Mouse (Mus musculus) E14TG2a.4 (cell line): ENCODE measurements at regions not wholly inside any gene's neighbourhood (a gene's known extent, or its start where the extent isn't known, plus 50 kb on each side); places are given as distances from the start of the nearest gene placed in this dataset.
A peak's percentile ranks its signal among the peaks of the same experiment; 100 is the strongest.

Experiments used
- H3K27me3 ChIP-seq: 2 replicates; pipeline ENCODE4 v1.6.1; 2014; ENCODE audit warnings: low read length, control low read depth; ENCODE audit not compliant: insufficient read depth
- H3K36me3 ChIP-seq: 2 replicates; pipeline ENCODE4 v1.6.1; 2014; ENCODE audit warnings: low read length, control low read depth; ENCODE audit not compliant: insufficient read depth
- H3K4me1 ChIP-seq: replicated peaks from 2 replicates; pipeline ENCODE4 v1.6.1; 2014; ENCODE audit warnings: low read depth, low read length, control low read depth
- H3K4me3 ChIP-seq: replicated peaks from 2 replicates; pipeline ENCODE4 v1.5.1; 2014; ENCODE audit warnings: mild to moderate bottlenecking, low read length
- H3K9me3 ChIP-seq: 2 replicates; pipeline ENCODE4 v1.6.1; 2014; ENCODE audit warnings: low read length, control low read depth
- CTCF ChIP-seq: conservative IDR thresholded peaks from 2 replicates; pipeline ENCODE4 v1.5.1; 2014; ENCODE audit warnings: low read length
- NANOG ChIP-seq: IDR thresholded peaks from 2 replicates; pipeline ENCODE4 v1.6.1; 2014; ENCODE audit warnings: borderline replicate concordance, low read length, mixed read lengths
- POU5F1 ChIP-seq: IDR thresholded peaks from 2 replicates; pipeline ENCODE4 v1.6.1; 2014; ENCODE audit warnings: low read length, borderline replicate concordance

DNA sequence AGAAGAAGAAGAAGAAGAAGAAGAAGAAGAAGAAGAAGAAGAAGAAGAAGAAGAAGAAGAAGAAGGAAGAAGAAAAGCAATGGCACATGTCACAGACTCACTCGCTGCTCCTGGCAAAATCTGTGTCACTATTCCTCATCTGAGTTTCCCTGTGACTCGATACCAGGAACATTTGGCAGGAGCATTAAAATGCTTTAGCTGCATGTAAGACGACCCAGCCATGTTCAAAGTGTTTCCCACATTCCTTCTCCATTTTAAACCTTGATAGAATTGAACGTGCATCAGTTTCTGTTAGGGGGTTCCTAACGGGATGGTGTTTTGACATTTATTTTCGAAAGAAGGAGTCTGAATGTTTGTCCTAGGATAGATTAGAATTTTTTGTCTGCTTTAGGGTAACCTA, 51.2 kb upstream of the Pja2 start:
- no peak for TF ChIP-seq CTCF
- no peak for TF ChIP-seq POU5F1
- no peak for TF ChIP-seq NANOG
- H3K4me3 ChIP-seq, result no peak overlapping the region
- H3K9me3 ChIP-seq, result peaks cover under 1% of the 10 kb centered on the region; the same call in 1 of the 2 replicates
- no peaks in the 10 kb centered on the region for H3K4me1 ChIP-seq
- no peaks in the 10 kb centered on the region for H3K36me3 ChIP-seq
- no peaks in the 10 kb centered on the region for H3K27me3 ChIP-seq

DNA sequence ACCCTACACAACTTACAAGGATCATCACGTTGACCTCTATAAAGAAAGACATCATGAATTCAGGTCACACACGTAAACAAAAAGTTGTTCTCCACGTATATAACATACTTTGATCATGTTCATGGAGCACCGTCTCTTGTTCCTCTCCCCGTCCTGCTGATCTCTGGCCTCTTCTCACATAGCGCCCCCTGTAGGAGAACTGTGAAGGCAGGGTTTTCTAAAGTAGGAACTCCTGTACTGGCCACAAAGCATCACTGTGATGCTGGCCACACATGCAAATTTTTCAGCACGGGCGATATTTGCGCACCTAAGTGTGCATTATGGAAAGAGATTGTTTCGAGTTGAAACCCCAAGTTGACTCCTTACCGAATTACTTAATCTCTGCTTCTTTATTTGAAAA, 51.9 kb upstream of the Pja2 start:
- Histone ChIP-seq H3K9me3 (peaks cover 4% of the 10 kb centered on the region; the same call in 1 of the 2 replicates), H3K27me3 (no peaks in the 10 kb centered on the region), H3K4me1 (no peaks in the 10 kb centered on the region), H3K4me3 (no peak overlapping the region), H3K36me3 (no peaks in the 10 kb centered on the region)
- no peak for TF ChIP-seq POU5F1
- no peak for TF ChIP-seq NANOG
- peak; percentile 15 for TF ChIP-seq CTCF

DNA sequence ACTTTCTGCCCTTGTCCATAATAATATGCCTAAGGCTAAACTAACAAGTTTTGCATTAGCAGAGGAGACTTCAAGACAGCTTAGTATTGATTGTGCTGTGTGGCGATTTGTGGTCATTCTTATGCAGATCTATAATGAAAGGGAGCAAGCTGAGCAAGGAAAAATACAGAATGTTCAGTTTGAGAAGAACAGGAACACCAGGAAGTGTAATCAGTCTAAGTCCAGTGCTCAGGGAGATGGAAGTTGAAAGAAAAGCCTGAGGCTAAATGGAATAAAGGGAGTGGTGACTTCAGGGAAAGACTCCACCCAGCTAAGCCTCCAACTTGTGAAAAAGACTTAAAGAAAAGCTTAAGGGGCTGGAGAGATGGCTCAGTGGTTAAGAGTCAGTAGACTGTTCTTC, 58.6 kb upstream of the Pja2 start:
- Histone ChIP-seq H3K9me3 (peaks cover 22% of the 10 kb centered on the region), H3K4me3 (no peak overlapping the region), H3K27me3 (no peaks in the 10 kb centered on the region), H3K4me1 (no peaks in the 10 kb centered on the region), H3K36me3 (no peaks in the 10 kb centered on the region)
- TF ChIP-seq NANOG (peak; percentile 70; the same call in 1 of the 2 replicates), POU5F1 (no peak; the same call in 1 of the 2 replicates)

DNA sequence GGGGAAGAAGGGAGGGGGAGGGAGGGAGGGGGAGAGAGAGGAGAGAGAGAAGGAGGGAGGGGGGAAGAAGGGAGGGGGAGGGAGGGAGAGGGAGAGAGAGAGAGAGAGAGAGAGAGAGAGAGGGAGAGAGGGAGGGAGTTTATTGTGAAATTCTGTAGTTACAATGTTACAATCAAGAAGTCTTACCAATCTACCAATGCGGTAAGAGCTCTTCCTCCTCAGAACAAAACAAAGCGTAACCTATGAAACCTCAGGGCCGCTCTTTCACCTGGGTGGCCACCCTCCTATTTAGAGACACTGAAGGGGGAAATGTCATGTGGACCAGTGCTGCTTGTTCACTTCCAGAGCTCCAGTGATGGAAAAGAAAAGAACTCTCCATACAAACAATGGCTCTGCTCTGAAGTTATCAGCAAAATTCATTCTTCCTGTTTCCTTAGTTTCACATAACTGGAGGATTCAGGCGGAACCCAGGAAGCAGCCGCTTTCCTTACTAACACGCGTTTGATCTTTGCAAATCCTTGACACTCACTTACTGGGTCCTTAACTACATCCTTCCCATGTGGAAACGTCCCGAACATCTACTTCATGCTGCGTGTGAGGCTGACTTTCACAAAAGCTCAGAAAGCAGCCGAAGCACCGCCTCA, 65.7 kb upstream of the Pja2 start:
- no peaks in the 10 kb centered on the region for H3K36me3 ChIP-seq
- no peak for TF ChIP-seq NANOG
- TF ChIP-seq CTCF, result no peak
- no peak for TF ChIP-seq POU5F1
- no peak overlapping the region for H3K4me3 ChIP-seq
- no peaks in the 10 kb centered on the region for H3K27me3 ChIP-seq
- no peaks in the 10 kb centered on the region; the same call in 1 of the 2 replicates for H3K4me1 ChIP-seq
- no peaks in the 10 kb centered on the region for H3K9me3 ChIP-seq

DNA sequence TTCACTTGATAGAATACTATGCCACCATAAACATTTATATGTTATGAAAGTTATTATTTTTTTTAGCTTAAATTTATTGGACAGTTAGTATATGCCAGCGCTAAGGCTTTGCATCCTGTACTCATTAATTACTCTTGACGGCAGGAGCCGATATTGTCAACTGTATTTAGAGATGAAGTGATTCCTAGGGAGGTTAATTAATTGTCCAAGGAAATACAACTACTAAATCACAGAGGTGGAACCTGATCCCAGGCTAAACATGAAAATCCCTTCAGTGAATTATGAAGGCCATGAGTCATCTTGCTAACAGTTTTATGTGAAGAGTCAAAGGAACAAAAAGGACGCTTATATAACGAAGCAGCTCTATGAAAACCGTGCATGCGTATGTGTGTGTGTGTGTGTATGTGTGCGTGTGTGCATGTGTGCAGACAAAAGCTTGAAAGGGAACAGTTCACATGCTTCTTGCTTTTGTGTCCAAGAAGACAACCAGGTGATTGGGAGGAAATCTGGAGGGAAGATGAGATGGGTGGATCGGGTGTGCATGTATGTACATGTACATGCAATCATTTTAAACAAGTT, 66.5 kb upstream of the Pja2 start:
- Histone ChIP-seq H3K27me3 (no peaks in the 10 kb centered on the region), H3K9me3 (no peaks in the 10 kb centered on the region), H3K36me3 (no peaks in the 10 kb centered on the region), H3K4me3 (no peak overlapping the region), H3K4me1 (no peaks in the 10 kb centered on the region; the same call in 1 of the 2 replicates)
- no peak for TF ChIP-seq NANOG
- TF ChIP-seq POU5F1, result no peak
- TF ChIP-seq CTCF, result no peak

DNA sequence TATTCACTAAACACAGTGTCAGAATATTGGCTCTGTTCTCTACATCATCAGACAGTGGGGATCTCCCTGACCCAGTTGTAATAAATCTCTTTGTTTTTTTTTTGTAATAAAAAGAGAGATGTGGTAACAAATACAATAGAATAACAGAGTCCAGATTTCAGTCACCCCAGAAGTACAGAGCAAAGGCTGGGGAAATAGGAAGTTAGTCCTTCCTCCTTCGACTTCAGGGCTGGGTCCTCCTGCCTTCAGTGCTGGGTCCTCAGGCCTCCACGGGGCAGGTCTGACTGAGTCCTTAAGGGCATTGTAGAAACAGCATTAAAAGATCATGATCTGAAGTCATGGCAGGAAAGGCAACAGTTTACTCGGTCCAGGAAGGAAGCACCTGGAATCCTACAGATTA, 67.0 kb upstream of the Pja2 start:
- Histone ChIP-seq H3K36me3 (no peaks in the 10 kb centered on the region), H3K9me3 (no peaks in the 10 kb centered on the region), H3K4me3 (no peak overlapping the region), H3K4me1 (no peaks in the 10 kb centered on the region; the same call in 1 of the 2 replicates), H3K27me3 (no peaks in the 10 kb centered on the region)
- TF ChIP-seq CTCF (no peak), POU5F1 (no peak), NANOG (no peak)

DNA sequence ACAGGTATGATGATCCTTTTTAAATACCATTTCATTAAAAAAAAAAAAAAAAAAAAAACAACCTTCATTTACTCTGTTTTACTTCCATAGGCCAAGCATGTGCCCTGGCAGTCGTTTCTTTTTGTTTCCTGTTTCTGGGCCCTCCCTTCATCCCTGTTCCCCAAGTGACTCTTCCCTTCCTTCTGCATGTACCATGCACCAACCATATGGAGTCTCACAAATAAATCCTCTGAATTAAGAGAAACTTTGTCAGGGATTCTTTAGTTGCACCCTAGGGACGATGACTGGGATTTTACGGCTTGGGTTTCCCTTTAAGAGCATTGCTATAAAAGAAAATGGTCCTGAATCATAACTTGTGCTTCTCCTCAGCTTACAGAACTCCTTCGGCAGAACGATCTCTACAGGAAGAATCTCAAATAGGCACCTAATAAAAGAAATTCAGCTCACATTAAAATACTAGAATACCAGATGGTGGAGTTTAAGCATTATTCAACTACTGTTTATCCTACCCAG, 75.1 kb upstream of the Pja2 start:
- Histone ChIP-seq H3K27me3 (no peaks in the 10 kb centered on the region), H3K4me1 (no peaks in the 10 kb centered on the region), H3K9me3 (no peaks in the 10 kb centered on the region), H3K4me3 (no peak overlapping the region), H3K36me3 (no peaks in the 10 kb centered on the region)
- TF ChIP-seq CTCF (no peak), NANOG (no peak), POU5F1 (no peak)

DNA sequence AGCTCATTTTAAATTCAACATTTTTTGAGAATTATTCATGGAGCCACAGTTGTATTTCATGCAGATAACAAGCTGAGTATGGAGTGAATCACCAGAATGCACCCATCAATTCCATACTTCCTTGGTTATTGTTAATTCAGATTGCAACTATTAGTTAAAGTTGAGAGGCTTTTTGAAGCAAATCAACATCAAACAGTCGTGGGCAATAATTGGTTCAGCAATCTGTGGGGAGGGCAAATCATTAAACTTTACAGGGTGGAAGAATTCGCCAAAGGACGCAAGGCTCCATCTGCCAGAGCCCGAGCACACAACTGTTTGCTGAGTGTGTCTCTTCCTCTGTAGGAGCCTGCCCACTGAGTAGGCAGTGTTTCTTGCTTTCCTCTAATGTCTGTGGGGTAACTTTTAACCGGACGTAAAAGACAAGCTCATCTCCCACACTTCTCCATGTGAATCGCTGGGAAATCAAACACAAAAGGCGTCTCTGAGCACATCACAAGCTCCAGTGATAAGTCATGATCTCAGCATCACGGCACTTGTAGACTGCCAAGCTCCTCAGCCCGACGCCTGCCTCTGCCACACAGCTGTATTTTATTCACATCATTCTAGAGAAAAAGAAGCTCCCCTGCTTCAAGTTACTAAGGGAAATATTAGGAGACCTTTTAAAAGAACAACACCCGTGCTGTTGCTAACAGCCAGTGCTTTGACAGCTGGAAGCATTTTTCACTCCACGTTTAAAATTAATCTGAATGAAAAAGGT, 75.7 kb upstream of the Pja2 start:
- H3K36me3 ChIP-seq, result no peaks in the 10 kb centered on the region
- no peaks in the 10 kb centered on the region for H3K27me3 ChIP-seq
- H3K9me3 ChIP-seq, result no peaks in the 10 kb centered on the region
- TF ChIP-seq POU5F1, result no peak
- no peak for TF ChIP-seq CTCF
- no peak for TF ChIP-seq NANOG
- H3K4me1 ChIP-seq, result no peaks in the 10 kb centered on the region
- H3K4me3 ChIP-seq, result no peak overlapping the region
